Mouse (Mus musculus) CH12.LX (cell line): ENCODE data around the gene Nme3. TPM values are rescaled to one million over a fixed set of nuclear protein-coding genes. Genes with fewer than 3 reads are reported as not detected.

Experiments used
- DNase-seq: peaks from one replicate; pipeline ENCODE4 v3.0.0-alpha.2; 2013; ENCODE audit errors: extremely low read depth
- H3K27ac ChIP-seq: 2 replicates; pipeline ENCODE4 v1.5.1; 2012; ENCODE audit warnings: low read depth, mild to moderate bottlenecking, control low read depth, moderate library complexity; ENCODE audit not compliant: insufficient read depth
- H3K27me3 ChIP-seq: replicated peaks from 2 replicates; pipeline ENCODE3; 2012; ENCODE audit warnings: inconsistent platforms
- H3K36me3 ChIP-seq, 2 experiments: replicated peaks in 1 of 2; 2 replicates each; pipeline versions ENCODE3 to v1.6.1; 2012; ENCODE audit warnings: inconsistent platforms in 1 of 2, low read length in 1 of 2, mild to moderate bottlenecking in 1 of 2, mixed read lengths in 1 of 2, moderate library complexity in 1 of 2; ENCODE audit not compliant: control insufficient read depth in 1 of 2, insufficient read depth in 1 of 2
- H3K4me1 ChIP-seq, 2 experiments: 2 replicates each; pipeline ENCODE4 v1.6.1; 2012; ENCODE audit warnings: inconsistent platforms in 1 of 2, moderate library complexity in 1 of 2; ENCODE audit not compliant: insufficient read depth in 2 of 2, control insufficient read depth in 1 of 2
- H3K4me2 ChIP-seq: 2 replicates; pipeline ENCODE4 v1.6.1; 2012; ENCODE audit warnings: low read depth, mild to moderate bottlenecking, control low read depth; ENCODE audit not compliant: poor library complexity, insufficient read depth, severe bottlenecking
- H3K4me3 ChIP-seq, 3 experiments: fragments of 150-350 bp in 1 of 3; sonication (generic) in 1 of 3; replicated peaks in 1 of 3; 2 replicates each; pipeline versions ENCODE3 to v1.5.1; 2011 to 2012; ENCODE audit warnings: low read depth in 2 of 3, low read length in 2 of 3, mild to moderate bottlenecking in 2 of 3, moderate library complexity in 2 of 3, control low read depth in 1 of 3, improper control_type of control experiment in 1 of 3, inconsistent platforms in 1 of 3, mixed read lengths in 1 of 3; ENCODE audit not compliant: poor library complexity in 1 of 3
- H3K79me2 ChIP-seq: replicated peaks from 2 replicates; pipeline ENCODE4 v1.6.1; 2012; ENCODE audit warnings: mild to moderate bottlenecking, moderate library complexity; ENCODE audit not compliant: control insufficient read depth, poor library complexity, insufficient read depth, severe bottlenecking; ENCODE audit errors: extremely low read depth
- H3K9ac ChIP-seq: 2 replicates; pipeline ENCODE4 v1.6.1; 2012; ENCODE audit warnings: low read depth, mild to moderate bottlenecking, control low read depth, moderate library complexity; ENCODE audit not compliant: insufficient read depth
- H3K9me3 ChIP-seq: replicated peaks from 2 replicates; pipeline ENCODE3; 2012; ENCODE audit warnings: low read length, inconsistent platforms, mixed read lengths
- BHLHE40 ChIP-seq: IDR thresholded peaks from 2 replicates; pipeline ENCODE4 v1.6.1; 2011; ENCODE audit warnings: mild to moderate bottlenecking, low read depth, low read length, improper control_type of control experiment
- CHD1 ChIP-seq: IDR thresholded peaks from 2 replicates; pipeline ENCODE4 v1.6.1; 2012; ENCODE audit warnings: low read depth, low read length, improper control_type of control experiment, inconsistent platforms
- CHD2 ChIP-seq: IDR thresholded peaks from 2 replicates; pipeline ENCODE4 v1.6.1; 2011; ENCODE audit warnings: low read length, improper control_type of control experiment
- CTCF ChIP-seq, 2 experiments: IDR thresholded peaks in 1 of 2; conservative IDR thresholded peaks in 1 of 2; 2 replicates each; pipeline ENCODE4 v1.5.1; 2011 to 2012; ENCODE audit warnings: low read depth in 2 of 2, low read length in 2 of 2, improper control_type of control experiment in 1 of 2, inconsistent platforms in 1 of 2, mild to moderate bottlenecking in 1 of 2, moderate library complexity in 1 of 2
- E2F4 ChIP-seq: IDR thresholded peaks from 2 replicates; pipeline ENCODE4 v1.6.1; 2011; ENCODE audit warnings: low read depth, low read length, improper control_type of control experiment; ENCODE audit not compliant: insufficient replicate concordance
- ELF1 ChIP-seq: IDR thresholded peaks from 2 replicates; pipeline ENCODE4 v1.6.1; 2014; ENCODE audit warnings: low read depth, mild to moderate bottlenecking, inconsistent platforms, low read length, improper control_type of control experiment
- EP300 ChIP-seq: IDR thresholded peaks from 2 replicates; pipeline ENCODE4 v1.6.1; 2011; ENCODE audit warnings: low read length, improper control_type of control experiment
- ETS1 ChIP-seq: conservative IDR thresholded peaks from 2 replicates; pipeline ENCODE4 v1.6.1; 2012; ENCODE audit warnings: low read depth, mild to moderate bottlenecking, inconsistent platforms, low read length, improper control_type of control experiment, moderate library complexity
- GABPA ChIP-seq: IDR thresholded peaks from 2 replicates; pipeline ENCODE4 v1.6.1; 2012; ENCODE audit warnings: low read depth, low read length, improper control_type of control experiment, inconsistent platforms; ENCODE audit not compliant: insufficient replicate concordance
- HCFC1 ChIP-seq: IDR thresholded peaks from 2 replicates; pipeline ENCODE4 v1.6.1; 2012; ENCODE audit warnings: low read depth, mild to moderate bottlenecking, inconsistent platforms, low read length, improper control_type of control experiment
- IRF4 ChIP-seq: IDR thresholded peaks from 2 replicates; pipeline ENCODE4 v1.6.1; 2014; ENCODE audit warnings: low read depth, mild to moderate bottlenecking, inconsistent platforms, low read length, improper control_type of control experiment
- JUND ChIP-seq: conservative IDR thresholded peaks from 2 replicates; pipeline ENCODE4 v1.6.1; 2011; ENCODE audit warnings: low read depth, low read length, improper control_type of control experiment
- KAT2A ChIP-seq: IDR thresholded peaks from 2 replicates; pipeline ENCODE4 v1.6.1; 2012; ENCODE audit warnings: low read length, improper control_type of control experiment, inconsistent platforms; ENCODE audit not compliant: insufficient replicate concordance
- MAX ChIP-seq: IDR thresholded peaks from 2 replicates; pipeline ENCODE4 v1.6.1; 2011; ENCODE audit warnings: low read length, improper control_type of control experiment
- MAZ ChIP-seq: IDR thresholded peaks from 2 replicates; pipeline ENCODE4 v1.6.1; 2012; ENCODE audit warnings: low read depth, mild to moderate bottlenecking, inconsistent platforms, low read length, improper control_type of control experiment, moderate library complexity
- MEF2A ChIP-seq: IDR thresholded peaks from 2 replicates; pipeline ENCODE4 v1.6.1; 2014; ENCODE audit warnings: low read depth, mild to moderate bottlenecking, inconsistent platforms, low read length, improper control_type of control experiment, borderline replicate concordance
- MXI1 ChIP-seq: IDR thresholded peaks from 2 replicates; pipeline ENCODE4 v1.6.1; 2011; ENCODE audit warnings: mild to moderate bottlenecking, low read depth, low read length, improper control_type of control experiment
- MYC ChIP-seq: IDR thresholded peaks from 2 replicates; pipeline ENCODE4 v1.6.1; 2011; ENCODE audit warnings: low read depth, mild to moderate bottlenecking, improper control_type of control experiment, low read length
- NELFE ChIP-seq: IDR thresholded peaks from 2 replicates; pipeline ENCODE4 v1.6.1; 2011; ENCODE audit warnings: low read depth, low read length, improper control_type of control experiment
- POLR2A ChIP-seq: IDR thresholded peaks from 2 replicates; pipeline ENCODE4 v1.6.1; 2011; ENCODE audit warnings: low read depth, mild to moderate bottlenecking, improper control_type of control experiment, low read length
- POLR2AphosphoS2 ChIP-seq: IDR thresholded peaks from 2 replicates; pipeline ENCODE4 v1.6.1; 2011; ENCODE audit warnings: low read depth, low read length, improper control_type of control experiment
- RCOR1 ChIP-seq: conservative IDR thresholded peaks from 2 replicates; pipeline ENCODE4 v1.6.1; 2012; ENCODE audit warnings: low read depth, mild to moderate bottlenecking, inconsistent platforms, low read length, improper control_type of control experiment
- SIN3A ChIP-seq: IDR thresholded peaks from 2 replicates; pipeline ENCODE4 v1.6.1; 2012; ENCODE audit warnings: low read length, improper control_type of control experiment, inconsistent platforms
- TBP ChIP-seq: conservative IDR thresholded peaks from 2 replicates; pipeline ENCODE4 v1.6.1; 2011; ENCODE audit warnings: low read depth, low read length, improper control_type of control experiment
- TCF12 ChIP-seq: IDR thresholded peaks from 2 replicates; pipeline ENCODE4 v1.6.1; 2014; ENCODE audit warnings: low read depth, mild to moderate bottlenecking, inconsistent platforms, low read length, improper control_type of control experiment
- UBTF ChIP-seq: IDR thresholded peaks from 2 replicates; pipeline ENCODE4 v1.6.1; 2012; ENCODE audit warnings: low read depth, mild to moderate bottlenecking, inconsistent platforms, low read length, improper control_type of control experiment, moderate library complexity
- USF1 ChIP-seq: IDR thresholded peaks from 2 replicates; pipeline ENCODE4 v1.6.1; 2014; ENCODE audit warnings: low read depth, mild to moderate bottlenecking, inconsistent platforms, low read length, improper control_type of control experiment
- USF2 ChIP-seq: conservative IDR thresholded peaks from 2 replicates; pipeline ENCODE4 v1.6.1; 2011; ENCODE audit warnings: low read depth, low read length, improper control_type of control experiment
- ZC3H11A ChIP-seq: IDR thresholded peaks from 2 replicates; pipeline ENCODE4 v1.6.1; 2012; ENCODE audit warnings: low read depth, mild to moderate bottlenecking, inconsistent platforms, low read length, improper control_type of control experiment
- ZKSCAN1 ChIP-seq: IDR thresholded peaks from 2 replicates; pipeline ENCODE4 v1.6.1; 2012; ENCODE audit warnings: low read depth, inconsistent platforms, low read length, improper control_type of control experiment, borderline replicate concordance
- ZNF384 ChIP-seq: IDR thresholded peaks from 2 replicates; pipeline ENCODE4 v1.6.1; 2012; ENCODE audit warnings: low read depth, low read length, improper control_type of control experiment, inconsistent platforms
- dilution Hi-C: fragments of 300-500 bp; cut with MboI; formaldehyde crosslinking; loops from 2 replicates; pipeline ENCODE4 v1.14.3; 2020; ENCODE audit warnings: low sequenced_read_pairs; ENCODE audit not compliant: extremely low pct_unique_long_range_greater_than_20kb, extremely low pct_ligation_motif_present
- in situ Hi-C: fragments of 300-500 bp; cut with MboI; formaldehyde crosslinking; loops from 3 replicates; pipeline ENCODE4 v1.14.3; 2019; ENCODE audit warnings: low sequenced_read_pairs, low pct_ligation_motif_present, low pct_unique_long_range_greater_than_20kb, mixed read lengths
- polyA plus RNA-seq: library from polyadenylated mRNA; unstranded; fragments of >175 nt; gene quantifications from 2 replicates; pipeline ENCODE4 v1.2.1, GENCODE M21; 2012; ENCODE audit warnings: low read depth; ENCODE audit not compliant: insufficient read length
- total RNA-seq, 2 experiments: library from RNA; depleted of rRNA; stranded (reverse); fragments of 300-350 nt in 1 of 2; fragments of >200 nt in 1 of 2; gene quantifications; 2 replicates each; pipeline ENCODE4 v1.2.3; 2012 to 2014

The Nme3 gene
- total and polyA plus RNA-seq, 3 experiments = 11.4 to 16.7 (median 13.8) TPM

DNA sequence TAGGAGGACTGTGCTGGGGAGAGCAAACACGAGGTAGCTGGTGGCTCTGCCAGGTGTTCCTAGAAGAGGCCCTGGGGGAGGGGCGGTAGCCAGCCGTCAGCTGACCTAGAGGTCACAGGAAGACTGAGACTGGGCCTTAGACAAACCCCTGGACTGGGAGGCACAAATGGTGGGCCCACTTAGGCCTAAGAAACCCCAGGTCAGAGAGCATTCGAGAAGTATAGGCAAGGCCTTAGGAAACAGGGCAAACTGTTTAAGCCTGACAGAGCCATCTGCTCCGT lies 18.2 kb upstream of the Nme3 start:
- DNase-seq = peak; percentile 73
- Histone ChIP-seq H3K36me3 (peaks cover 17 to 46% of the 10 kb centered on the region in 2 experiments), H3K27me3 (no peaks in the 10 kb centered on the region), H3K9ac (peak overlapping the region; percentile 62), H3K27ac (peak overlapping the region; percentile 37), H3K4me2 (peak overlapping the region; percentile 55), H3K4me3 (peak overlapping the region; percentile 49 to 66 (median 62)), H3K4me1 (peaks cover 16 to 57% of the 10 kb centered on the region in 2 experiments), H3K79me2 (no peaks in the 10 kb centered on the region), H3K9me3 (no peaks in the 10 kb centered on the region)
- TF ChIP-seq BHLHE40 (peak; percentile 51; the same call in 1 of the 2 replicates), HCFC1 (peak; percentile 52), ETS1 (peak; percentile 40; the same call in 1 of the 2 replicates), ZNF384 (no peak), MAX (peak; percentile 88), POLR2AphosphoS2 (no peak), ZKSCAN1 (no peak), CHD1 (no peak), MAZ (0 out of 2 replicates have a peak, but pooled peaks have one; percentile 24), CTCF (conservative IDR thresholded peaks at IDR 0.05 in 1 of 2, IDR thresholded peaks at IDR 0.05 in 1 of 2; ENCODE audit: low read depth in 2 of 2, low read length in 2 of 2) (no peak), ZC3H11A (no peak), USF2 (peak; percentile 56), MXI1 (peak; percentile 79), POLR2A (peak; percentile 43; the same call in 1 of the 2 replicates), ELF1 (peak; percentile 33; the same call in 1 of the 2 replicates), RCOR1 (no peak), E2F4 (no peak), KAT2A (0 out of 2 replicates have a peak, but pooled peaks have one; percentile 49), MEF2A (0 out of 2 replicates have a peak, but pooled peaks have one; percentile 39), NELFE (no peak), TCF12 (peak; percentile 70; the same call in 1 of the 2 replicates), MYC (peak; percentile 83), UBTF (no peak), JUND (no peak), USF1 (peak; percentile 78), IRF4 (0 out of 2 replicates have a peak, but pooled peaks have one; percentile 28), CHD2 (peak; percentile 88), TBP (0 out of 2 replicates have a peak, but pooled peaks have one; percentile 25), EP300 (peak; percentile 54; the same call in 1 of the 2 replicates), SIN3A (peak; percentile 84), GABPA (no peak)
- in situ Hi-C loops = no loop called here
- dilution Hi-C loops = no loop called here
